Mouse (Mus musculus): ENCODE data around the gene C730034F03Rik.

C730034F03Rik gene

DNA sequence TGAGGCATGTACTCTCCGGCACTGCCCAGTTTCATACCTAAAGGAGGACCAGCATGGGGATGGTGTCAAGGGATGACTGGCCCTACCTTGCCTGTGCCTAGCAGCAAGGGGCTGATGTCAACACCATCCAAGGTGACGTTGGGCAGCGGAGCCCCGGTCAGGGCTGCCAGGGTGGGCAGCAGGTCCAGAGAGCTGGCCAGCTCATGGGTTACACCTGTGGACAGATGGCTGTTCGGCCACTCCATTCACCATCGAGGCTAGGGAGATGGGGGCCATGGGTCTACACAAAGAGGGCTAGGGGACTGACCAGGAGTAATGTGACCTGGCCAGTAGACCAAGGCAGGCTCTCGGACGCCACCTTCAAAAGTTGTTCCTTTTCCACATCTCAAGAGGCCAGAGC, 44.5 kb downstream of the C730034F03Rik start:
- no peak for ATAC-seq (ENCODE audit: insufficient number of reproducible peaks, low FRiP score, low TSS enrichment)

GRCm38 (mm10) chr15:89474596-89475292, 45.4 kb downstream of the C730034F03Rik start:
- ATAC-seq (ENCODE audit: insufficient number of reproducible peaks, low FRiP score, low TSS enrichment), result no peak

GRCm38 (mm10) chr15:89475293-89475600, 45.9 kb downstream of the C730034F03Rik start:
- no peak for ATAC-seq (ENCODE audit: insufficient number of reproducible peaks, low FRiP score, low TSS enrichment)

- ATAC-seq (ENCODE audit: insufficient number of reproducible peaks, low FRiP score, low TSS enrichment), result peak; percentile 81
Measured at GRCm38 (mm10) chr15:89475611-89476474, 46.5 kb downstream of the C730034F03Rik start.

DNA sequence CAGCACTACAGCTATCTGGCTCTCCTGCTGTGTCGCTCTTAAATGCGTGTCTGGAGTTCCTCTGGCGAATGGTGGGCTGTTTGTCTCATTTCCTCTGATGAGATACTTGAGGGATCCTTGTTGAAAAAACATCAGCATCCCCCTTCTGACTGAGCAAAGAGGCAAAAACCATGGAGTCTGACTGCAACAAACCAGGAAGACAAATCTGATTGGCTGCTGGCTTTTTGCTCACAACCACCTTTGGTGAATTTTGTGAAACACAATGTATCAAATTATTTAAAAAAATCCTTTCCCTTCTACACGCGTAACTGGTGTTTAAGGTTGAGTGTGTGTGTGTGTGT, 47.1 kb downstream of the C730034F03Rik start:
- no peak for ATAC-seq (ENCODE audit: insufficient number of reproducible peaks, low FRiP score, low TSS enrichment)

GRCm38 (mm10) chr15:89477091-89477491, 47.7 kb downstream of the C730034F03Rik start, which contains the start of gene Arsa:
Gene Arsa, minus strand, starts transcription at chr15:89477425.
- no peak for ATAC-seq (ENCODE audit: insufficient number of reproducible peaks, low FRiP score, low TSS enrichment)

DNA sequence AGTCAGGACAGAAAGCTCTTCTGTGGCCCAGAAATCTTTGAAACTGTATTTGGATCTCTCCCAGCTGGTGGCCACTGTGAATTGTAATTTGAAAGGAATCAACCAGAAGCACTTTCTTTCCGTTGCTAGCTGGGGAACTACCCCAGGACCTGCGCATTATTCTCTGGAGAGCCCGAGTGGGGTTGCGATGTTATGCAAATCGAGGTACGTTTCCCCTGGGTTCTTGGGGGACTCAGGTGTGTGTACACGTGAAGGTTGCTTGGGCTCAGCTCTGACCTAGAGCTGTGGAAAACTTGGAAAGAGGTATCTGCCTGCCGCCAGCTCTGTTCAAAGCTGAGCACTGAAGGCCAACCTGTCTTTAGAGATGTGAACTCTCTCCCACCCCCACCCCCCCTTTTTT, 48.4 kb downstream of the C730034F03Rik start:
- no peak for ATAC-seq (ENCODE audit: insufficient number of reproducible peaks, low FRiP score, low TSS enrichment)

DNA sequence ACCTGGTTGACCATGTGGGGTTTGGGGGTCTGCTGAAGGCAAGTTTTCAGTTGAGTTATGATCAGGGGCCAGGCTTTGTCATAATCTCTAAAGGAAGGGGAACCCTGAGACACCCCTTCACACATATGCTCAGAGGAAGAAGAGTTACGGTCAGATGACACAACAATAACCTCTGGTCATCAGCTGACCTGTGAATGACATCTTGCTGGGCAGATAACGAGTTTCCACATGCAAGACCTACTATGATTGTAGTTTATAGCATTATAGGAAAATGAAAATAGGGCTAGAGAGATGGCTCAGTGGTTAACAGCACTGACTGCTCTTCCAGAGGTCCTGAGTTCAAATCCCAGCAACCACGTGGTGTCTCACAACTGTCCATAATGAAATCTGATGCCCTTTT, 49.2 kb downstream of the C730034F03Rik start:
- ATAC-seq (ENCODE audit: insufficient number of reproducible peaks, low FRiP score, low TSS enrichment), result no peak
